In genomic region chrX:138170146-138170545, GRCm38 (mm10) we compare ENCODE assay signal across 8 mouse cellular contexts. TPM values are rescaled to one million over a fixed set of nuclear protein-coding genes. Genes with fewer than 3 reads are reported as not detected.
DNase-seq lines count a peak whose midpoint lies in the region; ATAC-seq and TF ChIP-seq lines count a peak whose summit lies in the region.

No protein-coding gene starts in this region.

- H3K36me3 ChIP-seq in heart, embryonic 12.5 days = no peaks in the 10 kb centered on the region
- no peaks in the 10 kb centered on the region for H3K36me3 ChIP-seq in liver, embryonic 14.5 days (replicated peaks; ENCODE audit: control insufficient read depth, insufficient read depth, low read depth)
- no peaks in the 10 kb centered on the region for H3K36me3 ChIP-seq in midbrain, embryonic 15.5 days (replicated peaks)

- no peak for ATAC-seq in heart, embryonic 12.5 days (ENCODE audit: insufficient number of reproducible peaks, low FRiP score)
- no peak for ATAC-seq in liver, embryonic 14.5 days (ENCODE audit: insufficient read depth)
- 0 out of 2 replicates have a peak, but pooled peaks have one; percentile 30 for ATAC-seq in midbrain, embryonic 15.5 days (replicated peaks)

- no peak for TF ChIP-seq EP300 in liver, embryonic 14.5 days (IDR thresholded peaks at IDR 0.05; ENCODE audit: low read depth)

- no peak overlapping the region for H3K9ac ChIP-seq in heart, embryonic 12.5 days
- no peak overlapping the region for H3K9ac ChIP-seq in liver, embryonic 14.5 days (replicated peaks)
- no peak overlapping the region for H3K9ac ChIP-seq in midbrain, embryonic 15.5 days

- 18% methylated on average over 3 of the region's 3 CpGs for WGBS in heart, embryonic 12.5 days
- WGBS in liver, embryonic 14.5 days (ENCODE audit: insufficient replicate concordance) = 9% methylated on average over 3 of the region's 3 CpGs
- 17% methylated on average over 3 of the region's 3 CpGs for WGBS in midbrain, embryonic 15.5 days

- peak; percentile 0 for DNase-seq in heart, adult 8-10 months (ENCODE audit: low spot score)
- DNase-seq in liver, embryonic 14.5 days (ENCODE audit: low read depth in 3 of 3, low spot score in 3 of 3) = no peak
- no peak for DNase-seq in liver
- peak; percentile 7 for DNase-seq in ZHBTc4 (ENCODE audit: low read depth, low spot score)
- DNase-seq in testis, postnatal 14 days (ENCODE audit: low spot score) = no peak
- DNase-seq in heart, adult 9 months (ENCODE audit: low spot score in 2 of 2) = no peak

- no peaks in the 10 kb centered on the region for H3K9me3 ChIP-seq in heart, embryonic 12.5 days (replicated peaks)
- H3K9me3 ChIP-seq in liver, embryonic 14.5 days (ENCODE audit: control insufficient read depth, low read length) = no peaks in the 10 kb centered on the region
- no peaks in the 10 kb centered on the region for H3K9me3 ChIP-seq in midbrain, embryonic 15.5 days

- no peak overlapping the region for H3K4me3 ChIP-seq in heart, embryonic 12.5 days
- no peak overlapping the region for H3K4me3 ChIP-seq in liver, embryonic 14.5 days (ENCODE audit: insufficient read depth in 1 of 2, low read depth in 2 of 2, low read length in 2 of 2)
- H3K4me3 ChIP-seq in midbrain, embryonic 15.5 days = no peak overlapping the region

- TF ChIP-seq CTCF in liver, embryonic 14.5 days (IDR thresholded peaks at IDR 0.05; ENCODE audit: low read depth) = peak; percentile 23; the same call in 1 of the 2 replicates

- H3K27me3 ChIP-seq in heart, embryonic 12.5 days (replicated peaks) = no peaks in the 10 kb centered on the region
- H3K27me3 ChIP-seq in liver, embryonic 14.5 days (ENCODE audit: control insufficient read depth, insufficient read depth, low read length) = no peaks in the 10 kb centered on the region
- no peaks in the 10 kb centered on the region for H3K27me3 ChIP-seq in midbrain, embryonic 15.5 days (replicated peaks)

- H3K27ac ChIP-seq in heart, embryonic 12.5 days (ENCODE audit: poor library complexity, severe bottlenecking) = no peak overlapping the region
- no peak overlapping the region for H3K27ac ChIP-seq in liver, embryonic 14.5 days
- H3K27ac ChIP-seq in midbrain, embryonic 15.5 days = no peak overlapping the region

- H3K4me2 ChIP-seq in heart, embryonic 12.5 days = no peak overlapping the region
- H3K4me2 ChIP-seq in liver, embryonic 14.5 days (ENCODE audit: low read depth) = no peak overlapping the region
- H3K4me2 ChIP-seq in midbrain, embryonic 15.5 days = no peak overlapping the region

- H3K4me1 ChIP-seq in heart, embryonic 12.5 days (replicated peaks) = no peaks in the 10 kb centered on the region
- no peaks in the 10 kb centered on the region for H3K4me1 ChIP-seq in liver, embryonic 14.5 days (replicated peaks; ENCODE audit: control insufficient read depth in 2 of 2, insufficient read depth in 2 of 2, low read length in 1 of 2)
- H3K4me1 ChIP-seq in midbrain, embryonic 15.5 days = no peaks in the 10 kb centered on the region

RNA-seq across cellular contexts. Expression of gene Tex13a, which starts 39.2 kb away (rescaled TPM):
- total RNA-seq in heart, adult 8-10 months (2022) = not detected
- polyA plus RNA-seq in heart, embryonic 12.5 days (2016; fragmentation: Nextera tagmentation; extraction: Ambion mirVana) = not detected in 2 replicates
- polyA plus RNA-seq in liver, embryonic 14.5 days (2012; rRNA removed) = not detected in 2 replicates
- polyA plus RNA-seq in liver, embryonic 14.5 days (2014; fragmentation: Nextera tagmentation; extraction: Ambion mirVana) = not detected in 2 replicates
- not detected in 2 replicates for polyA plus RNA-seq in midbrain, embryonic 15.5 days (2015; fragmentation: Nextera tagmentation; extraction: Ambion mirVana)

Comparison
In these comparisons a context has a peak if more than half of its experiments do, and no peak if none do; other contexts are left out.
1. DNase-seq: peak in heart, adult 8-10 months (single experiment) and ZHBTc4 (single experiment); none in liver, embryonic 14.5 days (0 of 3), liver (single experiment), testis, postnatal 14 days (single experiment) and heart, adult 9 months (0 of 2).